Mouse (Mus musculus): ENCODE data around the gene Maml1. TPM values are rescaled to one million over a fixed set of nuclear protein-coding genes. Genes with fewer than 3 reads are reported as not detected.

Maml1 gene
- polyA plus RNA-seq, 1 experiment from 2014 or later, result 10.7 TPM

- Histone ChIP-seq H3K36me3 (ENCODE audit: control insufficient read depth, insufficient read depth, low read length) (peaks cover 13% of the 10 kb centered on the region; the same call in 1 of the 2 replicates), H3K4me3 (ENCODE audit: low read length) (no peak overlapping the region), H3K27ac (ENCODE audit: low read depth, low read length) (no peak overlapping the region), H3K4me1 (ENCODE audit: control insufficient read depth, insufficient read depth, low read length) (0 out of 2 replicates have a peak, but pooled peaks cover 2% of the 10 kb centered on the region), H3K9me3 (ENCODE audit: control insufficient read depth, low read length) (no peaks in the 10 kb centered on the region), H3K4me2 (replicated peaks; ENCODE audit: low read depth, low read length) (no peak overlapping the region), H3K27me3 (ENCODE audit: control insufficient read depth, insufficient read depth, low read length) (no peaks in the 10 kb centered on the region), H3K9ac (ENCODE audit: low read depth, low read length) (no peak overlapping the region)
- WGBS, result 79% methylated on average over 2 of the region's 2 CpGs
- ATAC-seq (ENCODE audit: low FRiP score, low TSS enrichment), result no peak
Observed at GRCm38 (mm10) chr11:50275077-50275476, 17.0 kb downstream of the Maml1 start.

GRCm38 (mm10) chr11:50272819-50273218, 19.3 kb downstream of the Maml1 start:
- Histone ChIP-seq H3K27me3 (ENCODE audit: control insufficient read depth, insufficient read depth, low read length) (no peaks in the 10 kb centered on the region), H3K27ac (ENCODE audit: low read depth, low read length) (no peak overlapping the region), H3K9ac (ENCODE audit: low read depth, low read length) (no peak overlapping the region), H3K9me3 (ENCODE audit: control insufficient read depth, low read length) (no peaks in the 10 kb centered on the region), H3K4me2 (replicated peaks; ENCODE audit: low read depth, low read length) (no peak overlapping the region), H3K4me1 (ENCODE audit: control insufficient read depth, insufficient read depth, low read length) (0 out of 2 replicates have a peak, but pooled peaks cover 2% of the 10 kb centered on the region), H3K36me3 (ENCODE audit: control insufficient read depth, insufficient read depth, low read length) (peaks cover 9% of the 10 kb centered on the region; the same call in 1 of the 2 replicates), H3K4me3 (ENCODE audit: low read length) (no peak overlapping the region)
- WGBS, result 87% methylated on average over 2 of the region's 2 CpGs
- ATAC-seq (ENCODE audit: low FRiP score, low TSS enrichment), result no peak

GRCm38 (mm10) chr11:50269885-50270284, 22.2 kb downstream of the Maml1 start:
- Histone ChIP-seq H3K27me3 (ENCODE audit: control insufficient read depth, insufficient read depth, low read length) (no peaks in the 10 kb centered on the region), H3K27ac (ENCODE audit: low read depth, low read length) (no peak overlapping the region), H3K36me3 (ENCODE audit: control insufficient read depth, insufficient read depth, low read length) (peaks cover 25% of the 10 kb centered on the region), H3K4me2 (replicated peaks; ENCODE audit: low read depth, low read length) (no peak overlapping the region), H3K9me3 (ENCODE audit: control insufficient read depth, low read length) (no peaks in the 10 kb centered on the region), H3K9ac (ENCODE audit: low read depth, low read length) (no peak overlapping the region), H3K4me1 (ENCODE audit: control insufficient read depth, insufficient read depth, low read length) (no peaks in the 10 kb centered on the region), H3K4me3 (ENCODE audit: low read length) (no peak overlapping the region)
- WGBS, result 88% methylated on average over 1 of the region's 1 CpGs
- ATAC-seq (ENCODE audit: low FRiP score, low TSS enrichment), result no peak

GRCm38 (mm10) chr11:50269163-50269562, 22.9 kb downstream of the Maml1 start:
- Histone ChIP-seq H3K4me3 (ENCODE audit: low read length) (no peak overlapping the region), H3K4me1 (ENCODE audit: control insufficient read depth, insufficient read depth, low read length) (no peaks in the 10 kb centered on the region), H3K27me3 (ENCODE audit: control insufficient read depth, insufficient read depth, low read length) (no peaks in the 10 kb centered on the region), H3K9me3 (ENCODE audit: control insufficient read depth, low read length) (no peaks in the 10 kb centered on the region), H3K27ac (ENCODE audit: low read depth, low read length) (no peak overlapping the region), H3K4me2 (replicated peaks; ENCODE audit: low read depth, low read length) (no peak overlapping the region), H3K36me3 (ENCODE audit: control insufficient read depth, insufficient read depth, low read length) (peaks cover 31% of the 10 kb centered on the region), H3K9ac (ENCODE audit: low read depth, low read length) (no peak overlapping the region)
- 84% methylated on average over 2 of the region's 2 CpGs for WGBS
- ATAC-seq (ENCODE audit: low FRiP score, low TSS enrichment), result no peak

GRCm38 (mm10) chr11:50266997-50267396, 25.1 kb downstream of the Maml1 start:
- no peaks in the 10 kb centered on the region for H3K9me3 ChIP-seq (ENCODE audit: control insufficient read depth, low read length)
- no peaks in the 10 kb centered on the region for H3K4me1 ChIP-seq (ENCODE audit: control insufficient read depth, insufficient read depth, low read length)
- H3K36me3 ChIP-seq (ENCODE audit: control insufficient read depth, insufficient read depth, low read length), result peaks cover 43% of the 10 kb centered on the region
- H3K27ac ChIP-seq (ENCODE audit: low read depth, low read length), result no peak overlapping the region
- no peak overlapping the region for H3K9ac ChIP-seq (ENCODE audit: low read depth, low read length)
- H3K4me3 ChIP-seq (ENCODE audit: low read length), result no peak overlapping the region
- WGBS, result 90% methylated on average over 3 of the region's 3 CpGs
- ATAC-seq (ENCODE audit: low FRiP score, low TSS enrichment), result no peak
- H3K27me3 ChIP-seq (ENCODE audit: control insufficient read depth, insufficient read depth, low read length), result no peaks in the 10 kb centered on the region
- no peak overlapping the region for H3K4me2 ChIP-seq (replicated peaks; ENCODE audit: low read depth, low read length)

GRCm38 (mm10) chr11:50265931-50266330, 26.2 kb downstream of the Maml1 start:
- Histone ChIP-seq H3K4me1 (ENCODE audit: control insufficient read depth, insufficient read depth, low read length) (no peaks in the 10 kb centered on the region), H3K36me3 (ENCODE audit: control insufficient read depth, insufficient read depth, low read length) (peaks cover 54% of the 10 kb centered on the region), H3K4me2 (replicated peaks; ENCODE audit: low read depth, low read length) (no peak overlapping the region), H3K9ac (ENCODE audit: low read depth, low read length) (no peak overlapping the region), H3K27me3 (ENCODE audit: control insufficient read depth, insufficient read depth, low read length) (no peaks in the 10 kb centered on the region), H3K9me3 (ENCODE audit: control insufficient read depth, low read length) (no peaks in the 10 kb centered on the region), H3K27ac (ENCODE audit: low read depth, low read length) (no peak overlapping the region), H3K4me3 (ENCODE audit: low read length) (no peak overlapping the region)
- WGBS, result 89% methylated on average over 8 of the region's 8 CpGs
- no peak for ATAC-seq (ENCODE audit: low FRiP score, low TSS enrichment)

GRCm38 (mm10) chr11:50263198-50263597, 28.9 kb downstream of the Maml1 start:
- WGBS, result 89% methylated on average over 3 of the region's 3 CpGs
- H3K4me2 ChIP-seq (replicated peaks; ENCODE audit: low read depth, low read length), result no peak overlapping the region
- no peak overlapping the region for H3K9ac ChIP-seq (ENCODE audit: low read depth, low read length)
- H3K4me3 ChIP-seq (ENCODE audit: low read length), result no peak overlapping the region
- no peaks in the 10 kb centered on the region for H3K27me3 ChIP-seq (ENCODE audit: control insufficient read depth, insufficient read depth, low read length)
- H3K9me3 ChIP-seq (ENCODE audit: control insufficient read depth, low read length), result no peaks in the 10 kb centered on the region
- no peaks in the 10 kb centered on the region for H3K4me1 ChIP-seq (ENCODE audit: control insufficient read depth, insufficient read depth, low read length)
- no peak overlapping the region for H3K27ac ChIP-seq (ENCODE audit: low read depth, low read length)
- ATAC-seq (ENCODE audit: low FRiP score, low TSS enrichment), result no peak
- peaks cover 80% of the 10 kb centered on the region for H3K36me3 ChIP-seq (ENCODE audit: control insufficient read depth, insufficient read depth, low read length)

- H3K9me3 ChIP-seq (ENCODE audit: control insufficient read depth, low read length), result no peaks in the 10 kb centered on the region
- H3K9ac ChIP-seq (ENCODE audit: low read depth, low read length), result no peak overlapping the region
- H3K4me2 ChIP-seq (replicated peaks; ENCODE audit: low read depth, low read length), result no peak overlapping the region
- no peak overlapping the region for H3K27ac ChIP-seq (ENCODE audit: low read depth, low read length)
- no peak overlapping the region for H3K4me3 ChIP-seq (ENCODE audit: low read length)
- no peaks in the 10 kb centered on the region for H3K4me1 ChIP-seq (ENCODE audit: control insufficient read depth, insufficient read depth, low read length)
- no peaks in the 10 kb centered on the region for H3K27me3 ChIP-seq (ENCODE audit: control insufficient read depth, insufficient read depth, low read length)
- 87% methylated on average over 4 of the region's 4 CpGs for WGBS
- ATAC-seq (ENCODE audit: low FRiP score, low TSS enrichment), result no peak
- H3K36me3 ChIP-seq (ENCODE audit: control insufficient read depth, insufficient read depth, low read length), result peaks cover 90% of the 10 kb centered on the region
Observed at GRCm38 (mm10) chr11:50262020-50262419, 30.1 kb downstream of the Maml1 start.

- no peaks in the 10 kb centered on the region for H3K9me3 ChIP-seq (ENCODE audit: control insufficient read depth, low read length)
- peaks cover 72% of the 10 kb centered on the region for H3K36me3 ChIP-seq (ENCODE audit: control insufficient read depth, insufficient read depth, low read length)
- no peak overlapping the region for H3K4me2 ChIP-seq (replicated peaks; ENCODE audit: low read depth, low read length)
- H3K4me1 ChIP-seq (ENCODE audit: control insufficient read depth, insufficient read depth, low read length), result no peaks in the 10 kb centered on the region
- no peak overlapping the region for H3K4me3 ChIP-seq (ENCODE audit: low read length)
- no peak overlapping the region for H3K9ac ChIP-seq (ENCODE audit: low read depth, low read length)
- ATAC-seq (ENCODE audit: low FRiP score, low TSS enrichment), result no peak
- no peaks in the 10 kb centered on the region for H3K27me3 ChIP-seq (ENCODE audit: control insufficient read depth, insufficient read depth, low read length)
- no peak overlapping the region for H3K27ac ChIP-seq (ENCODE audit: low read depth, low read length)
- 88% methylated on average over 7 of the region's 7 CpGs for WGBS
Observed at GRCm38 (mm10) chr11:50258310-50258709, 33.8 kb downstream of the Maml1 start.

Measured in kidney, embryonic 14.5 days (tissue).